Mouse (Mus musculus): ENCODE data around the gene Oprm1. TPM values are rescaled to one million over a fixed set of nuclear protein-coding genes. Genes with fewer than 3 reads are reported as not detected.
A peak's percentile ranks its signal among the peaks of the same experiment; 100 is the strongest.

Gene Oprm1
- polyA plus RNA-seq, 1 experiment from 2014 or later, result 2.7 TPM

- H3K27ac ChIP-seq (ENCODE audit: low read length), result peak overlapping the region; percentile 6; the same call in 1 of the 2 replicates
- no peaks in the 10 kb centered on the region for H3K27me3 ChIP-seq (ENCODE audit: control insufficient read depth, insufficient read depth, low read depth, low read length)
- peak overlapping the region; percentile 31 for H3K4me3 ChIP-seq (ENCODE audit: low read depth, low read length)
- H3K36me3 ChIP-seq (ENCODE audit: control insufficient read depth, insufficient read depth, low read length), result no peaks in the 10 kb centered on the region
- WGBS, result 15% methylated on average over 6 of the region's 6 CpGs
- peak overlapping the region; percentile 30 for H3K9ac ChIP-seq (ENCODE audit: low read depth, low read length)
- no peaks in the 10 kb centered on the region for H3K9me3 ChIP-seq (replicated peaks; ENCODE audit: control insufficient read depth, low read length, poor library complexity, severe bottlenecking)
- H3K4me2 ChIP-seq (ENCODE audit: low read length), result peak overlapping the region; percentile 52
- peak; percentile 64; the same call in 1 of the 2 replicates for ATAC-seq
- H3K4me1 ChIP-seq (ENCODE audit: control insufficient read depth, insufficient read depth, low read length), result 0 out of 2 replicates have a peak, but pooled peaks cover 5% of the 10 kb centered on the region
Measured at GRCm38 (mm10) chr10:6980236-6980635, 221.9 kb downstream of the Oprm1 start.

- H3K4me3 ChIP-seq (ENCODE audit: low read depth, low read length), result no peak overlapping the region
- no peak overlapping the region for H3K9ac ChIP-seq (ENCODE audit: low read depth, low read length)
- H3K4me2 ChIP-seq (ENCODE audit: low read length), result no peak overlapping the region
- 87% methylated on average over 2 of the region's 2 CpGs for WGBS
- no peaks in the 10 kb centered on the region for H3K27me3 ChIP-seq (ENCODE audit: control insufficient read depth, insufficient read depth, low read depth, low read length)
- no peak overlapping the region for H3K27ac ChIP-seq (ENCODE audit: low read length)
- no peaks in the 10 kb centered on the region for H3K36me3 ChIP-seq (ENCODE audit: control insufficient read depth, insufficient read depth, low read length)
- ATAC-seq, result no peak
- 0 out of 2 replicates have a peak, but pooled peaks cover 5% of the 10 kb centered on the region for H3K4me1 ChIP-seq (ENCODE audit: control insufficient read depth, insufficient read depth, low read length)
- H3K9me3 ChIP-seq (replicated peaks; ENCODE audit: control insufficient read depth, low read length, poor library complexity, severe bottlenecking), result no peaks in the 10 kb centered on the region
Measured at GRCm38 (mm10) chr10:6982751-6983151, 224.4 kb downstream of the Oprm1 start.

GRCm38 (mm10) chr10:6983431-6983830 lies 225.1 kb downstream of the Oprm1 start:
- H3K36me3 ChIP-seq (ENCODE audit: control insufficient read depth, insufficient read depth, low read length), result no peaks in the 10 kb centered on the region
- 91% methylated on average over 2 of the region's 2 CpGs for WGBS
- H3K27me3 ChIP-seq (ENCODE audit: control insufficient read depth, insufficient read depth, low read depth, low read length), result no peaks in the 10 kb centered on the region
- H3K4me1 ChIP-seq (ENCODE audit: control insufficient read depth, insufficient read depth, low read length), result 0 out of 2 replicates have a peak, but pooled peaks cover 5% of the 10 kb centered on the region
- ATAC-seq, result no peak
- H3K9ac ChIP-seq (ENCODE audit: low read depth, low read length), result no peak overlapping the region
- H3K4me3 ChIP-seq (ENCODE audit: low read depth, low read length), result no peak overlapping the region
- no peaks in the 10 kb centered on the region for H3K9me3 ChIP-seq (replicated peaks; ENCODE audit: control insufficient read depth, low read length, poor library complexity, severe bottlenecking)
- no peak overlapping the region for H3K27ac ChIP-seq (ENCODE audit: low read length)
- no peak overlapping the region for H3K4me2 ChIP-seq (ENCODE audit: low read length)

- H3K4me3 ChIP-seq (ENCODE audit: low read depth, low read length), result no peak overlapping the region
- H3K9ac ChIP-seq (ENCODE audit: low read depth, low read length), result no peak overlapping the region
- no peaks in the 10 kb centered on the region for H3K9me3 ChIP-seq (replicated peaks; ENCODE audit: control insufficient read depth, low read length, poor library complexity, severe bottlenecking)
- no peak for ATAC-seq
- H3K27ac ChIP-seq (ENCODE audit: low read length), result no peak overlapping the region
- no peaks in the 10 kb centered on the region for H3K36me3 ChIP-seq (ENCODE audit: control insufficient read depth, insufficient read depth, low read length)
- no peak overlapping the region for H3K4me2 ChIP-seq (ENCODE audit: low read length)
- H3K27me3 ChIP-seq (ENCODE audit: control insufficient read depth, insufficient read depth, low read depth, low read length), result no peaks in the 10 kb centered on the region
- H3K4me1 ChIP-seq (ENCODE audit: control insufficient read depth, insufficient read depth, low read length), result no peaks in the 10 kb centered on the region
- WGBS, result 90% methylated on average over 4 of the region's 4 CpGs
Measured at GRCm38 (mm10) chr10:6986246-6986645, 227.9 kb downstream of the Oprm1 start.

- H3K36me3 ChIP-seq (ENCODE audit: control insufficient read depth, insufficient read depth, low read length), result no peaks in the 10 kb centered on the region
- no peak overlapping the region for H3K4me2 ChIP-seq (ENCODE audit: low read length)
- H3K27ac ChIP-seq (ENCODE audit: low read length), result no peak overlapping the region
- no peaks in the 10 kb centered on the region for H3K27me3 ChIP-seq (ENCODE audit: control insufficient read depth, insufficient read depth, low read depth, low read length)
- no peaks in the 10 kb centered on the region for H3K9me3 ChIP-seq (replicated peaks; ENCODE audit: control insufficient read depth, low read length, poor library complexity, severe bottlenecking)
- H3K4me3 ChIP-seq (ENCODE audit: low read depth, low read length), result no peak overlapping the region
- no peaks in the 10 kb centered on the region for H3K4me1 ChIP-seq (ENCODE audit: control insufficient read depth, insufficient read depth, low read length)
- no peak for ATAC-seq
- WGBS, result 76% methylated on average over 4 of the region's 4 CpGs
- H3K9ac ChIP-seq (ENCODE audit: low read depth, low read length), result no peak overlapping the region
Measured at GRCm38 (mm10) chr10:6987399-6988098, 229.2 kb downstream of the Oprm1 start.

GRCm38 (mm10) chr10:6988555-6988954 lies 230.2 kb downstream of the Oprm1 start:
- ATAC-seq, result no peak
- 79% methylated on average over 1 of the region's 1 CpGs for WGBS
- Histone ChIP-seq H3K27ac (ENCODE audit: low read length) (no peak overlapping the region), H3K9ac (ENCODE audit: low read depth, low read length) (no peak overlapping the region), H3K36me3 (ENCODE audit: control insufficient read depth, insufficient read depth, low read length) (no peaks in the 10 kb centered on the region), H3K4me1 (ENCODE audit: control insufficient read depth, insufficient read depth, low read length) (no peaks in the 10 kb centered on the region), H3K27me3 (ENCODE audit: control insufficient read depth, insufficient read depth, low read depth, low read length) (no peaks in the 10 kb centered on the region), H3K4me3 (ENCODE audit: low read depth, low read length) (no peak overlapping the region), H3K9me3 (replicated peaks; ENCODE audit: control insufficient read depth, low read length, poor library complexity, severe bottlenecking) (no peaks in the 10 kb centered on the region), H3K4me2 (ENCODE audit: low read length) (no peak overlapping the region)

GRCm38 (mm10) chr10:6996895-6997294 lies 238.6 kb downstream of the Oprm1 start:
- Histone ChIP-seq H3K36me3 (ENCODE audit: control insufficient read depth, insufficient read depth, low read length) (no peaks in the 10 kb centered on the region), H3K4me2 (ENCODE audit: low read length) (no peak overlapping the region), H3K9ac (ENCODE audit: low read depth, low read length) (no peak overlapping the region), H3K4me3 (ENCODE audit: low read depth, low read length) (no peak overlapping the region), H3K4me1 (ENCODE audit: control insufficient read depth, insufficient read depth, low read length) (no peaks in the 10 kb centered on the region), H3K27ac (ENCODE audit: low read length) (no peak overlapping the region), H3K27me3 (ENCODE audit: control insufficient read depth, insufficient read depth, low read depth, low read length) (no peaks in the 10 kb centered on the region), H3K9me3 (replicated peaks; ENCODE audit: control insufficient read depth, low read length, poor library complexity, severe bottlenecking) (no peaks in the 10 kb centered on the region)
- no peak for ATAC-seq
- WGBS, result 80% methylated on average over 3 of the region's 3 CpGs

GRCm38 (mm10) chr10:6998576-6999250 lies 240.4 kb downstream of the Oprm1 start:
- 85% methylated on average over 4 of the region's 4 CpGs for WGBS
- Histone ChIP-seq H3K27ac (ENCODE audit: low read length) (no peak overlapping the region), H3K36me3 (ENCODE audit: control insufficient read depth, insufficient read depth, low read length) (no peaks in the 10 kb centered on the region), H3K4me2 (ENCODE audit: low read length) (no peak overlapping the region), H3K4me1 (ENCODE audit: control insufficient read depth, insufficient read depth, low read length) (no peaks in the 10 kb centered on the region), H3K9me3 (replicated peaks; ENCODE audit: control insufficient read depth, low read length, poor library complexity, severe bottlenecking) (no peaks in the 10 kb centered on the region), H3K27me3 (ENCODE audit: control insufficient read depth, insufficient read depth, low read depth, low read length) (no peaks in the 10 kb centered on the region), H3K4me3 (ENCODE audit: low read depth, low read length) (no peak overlapping the region), H3K9ac (ENCODE audit: low read depth, low read length) (no peak overlapping the region)
- ATAC-seq, result no peak

GRCm38 (mm10) chr10:6999355-6999754 lies 241.0 kb downstream of the Oprm1 start:
- H3K36me3 ChIP-seq (ENCODE audit: control insufficient read depth, insufficient read depth, low read length), result no peaks in the 10 kb centered on the region
- H3K4me3 ChIP-seq (ENCODE audit: low read depth, low read length), result no peak overlapping the region
- no peak overlapping the region for H3K4me2 ChIP-seq (ENCODE audit: low read length)
- H3K27me3 ChIP-seq (ENCODE audit: control insufficient read depth, insufficient read depth, low read depth, low read length), result no peaks in the 10 kb centered on the region
- no peak for ATAC-seq
- H3K9me3 ChIP-seq (replicated peaks; ENCODE audit: control insufficient read depth, low read length, poor library complexity, severe bottlenecking), result no peaks in the 10 kb centered on the region
- no peaks in the 10 kb centered on the region for H3K4me1 ChIP-seq (ENCODE audit: control insufficient read depth, insufficient read depth, low read length)
- no peak overlapping the region for H3K27ac ChIP-seq (ENCODE audit: low read length)
- 86% methylated on average over 3 of the region's 3 CpGs for WGBS
- H3K9ac ChIP-seq (ENCODE audit: low read depth, low read length), result no peak overlapping the region

All from midbrain, embryonic 16.5 days (tissue).